Mouse (Mus musculus) kidney, postnatal 10 days (tissue): ENCODE measurements around the gene Wfikkn2.

Experiments used
- DNase-seq: peaks from one replicate; pipeline ENCODE4 v3.0.0; 2021; ENCODE audit warnings: mixed read lengths

Wfikkn2 gene

DNA sequence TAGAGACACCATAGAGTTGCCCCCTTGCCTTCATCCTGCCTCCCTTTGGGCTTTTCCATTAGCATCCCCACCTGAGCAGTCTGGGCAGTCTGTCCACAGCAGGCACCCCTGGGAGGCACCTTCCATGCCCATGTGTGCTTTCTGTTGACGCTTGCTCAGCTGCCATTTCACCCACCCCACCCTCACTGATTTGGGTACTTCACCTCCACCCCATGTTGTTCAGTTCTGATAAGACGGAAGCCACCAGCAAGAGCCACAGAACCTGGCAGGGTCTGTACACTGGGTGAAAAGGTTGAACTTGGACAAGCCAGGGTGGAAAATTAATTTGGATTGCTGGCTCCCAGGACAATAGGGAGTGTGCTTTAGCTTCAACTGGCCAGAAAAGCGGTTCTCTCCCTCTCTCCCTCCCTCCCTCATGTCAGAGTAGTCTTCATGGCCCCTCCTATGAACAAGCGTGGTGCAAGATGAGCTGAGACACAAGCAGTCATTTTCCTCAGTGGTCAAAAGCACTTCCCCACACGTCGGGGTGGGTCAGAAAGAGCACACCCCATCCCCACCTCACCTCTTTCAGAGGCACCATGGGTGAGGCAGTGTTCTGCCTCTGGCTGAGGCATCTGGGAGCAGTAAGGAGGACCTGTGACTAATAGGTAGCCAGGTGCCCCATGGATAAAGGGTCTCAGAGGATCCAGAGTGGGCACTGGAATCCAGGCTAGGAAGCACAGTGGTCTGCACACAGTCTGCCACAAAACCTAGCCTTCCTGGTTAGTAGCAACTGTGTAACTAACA, 16.0 kb upstream of the Wfikkn2 start:
- no peak for DNase-seq

- DNase-seq, result no peak
Measured at GRCm38 (mm10) chr11:94259814-94260213, 14.0 kb upstream of the Wfikkn2 start.

- peak; percentile 16 for DNase-seq
Measured at GRCm38 (mm10) chr11:94257987-94258386, 12.2 kb upstream of the Wfikkn2 start.

DNA sequence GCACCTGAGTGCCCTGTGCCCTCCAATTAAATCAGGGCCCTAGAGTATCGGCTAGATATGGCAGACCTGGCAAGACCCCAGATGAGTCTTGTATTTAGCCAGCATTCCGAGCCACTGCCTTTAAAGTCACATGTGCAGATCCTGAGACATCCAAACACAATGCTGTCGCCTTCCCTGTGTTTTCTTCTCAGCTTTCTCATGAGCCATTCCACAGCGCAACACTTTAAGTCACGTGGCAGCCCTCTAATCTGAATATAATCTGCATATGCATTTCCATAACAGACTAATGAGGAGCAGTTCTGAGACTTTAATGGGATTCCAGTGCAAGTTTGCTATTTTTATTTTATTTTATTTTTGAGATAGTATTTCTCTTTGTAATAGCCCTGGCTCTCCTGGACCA, 9.9 kb upstream of the Wfikkn2 start:
- DNase-seq, result no peak

DNA sequence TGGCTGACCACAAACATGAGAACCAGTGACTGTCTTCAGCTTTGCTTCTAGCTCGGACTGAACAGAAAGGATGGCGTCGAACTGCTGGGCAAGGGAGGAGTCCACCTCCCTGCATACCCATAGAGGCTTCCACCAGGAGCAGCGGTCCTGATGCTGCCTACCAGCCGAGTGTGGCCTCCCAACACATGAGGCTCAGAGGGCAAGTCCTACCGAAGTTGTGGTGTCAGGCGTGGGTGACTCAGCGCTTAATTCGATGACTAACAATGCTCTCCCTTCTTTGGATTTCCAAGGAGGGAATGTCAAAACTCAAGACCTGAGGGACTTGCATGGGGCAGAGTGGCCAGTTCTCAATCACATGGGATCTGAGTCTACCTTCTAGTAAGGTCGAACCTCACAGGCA, 7.9 kb upstream of the Wfikkn2 start:
- no peak for DNase-seq

- DNase-seq, result no peak
Measured at GRCm38 (mm10) chr11:94253156-94253555, 7.4 kb upstream of the Wfikkn2 start.

- no peak for DNase-seq
Measured at GRCm38 (mm10) chr11:94246789-94247061, 920 bp upstream of the Wfikkn2 start.

DNA sequence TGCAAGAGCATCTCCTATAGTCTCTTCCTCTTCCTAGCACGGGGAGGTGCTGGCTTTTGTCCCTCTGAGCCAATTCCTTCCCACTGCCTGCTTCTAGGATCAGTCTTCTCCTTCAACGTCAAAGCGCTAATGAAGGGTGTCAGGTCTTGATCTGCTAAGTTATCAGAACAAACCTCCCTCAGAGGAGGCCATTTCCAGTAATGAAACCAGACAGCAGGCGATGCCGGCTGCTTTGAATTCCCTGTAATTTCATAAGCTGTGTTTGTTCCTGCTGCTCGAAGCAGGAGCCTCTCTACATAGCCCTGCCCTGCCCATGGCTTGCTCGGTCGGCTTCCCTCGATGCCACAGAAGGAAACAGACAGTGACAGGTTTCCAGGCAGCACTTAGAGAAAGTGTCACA, 1.4 kb downstream of the Wfikkn2 start:
- DNase-seq, result no peak

DNA sequence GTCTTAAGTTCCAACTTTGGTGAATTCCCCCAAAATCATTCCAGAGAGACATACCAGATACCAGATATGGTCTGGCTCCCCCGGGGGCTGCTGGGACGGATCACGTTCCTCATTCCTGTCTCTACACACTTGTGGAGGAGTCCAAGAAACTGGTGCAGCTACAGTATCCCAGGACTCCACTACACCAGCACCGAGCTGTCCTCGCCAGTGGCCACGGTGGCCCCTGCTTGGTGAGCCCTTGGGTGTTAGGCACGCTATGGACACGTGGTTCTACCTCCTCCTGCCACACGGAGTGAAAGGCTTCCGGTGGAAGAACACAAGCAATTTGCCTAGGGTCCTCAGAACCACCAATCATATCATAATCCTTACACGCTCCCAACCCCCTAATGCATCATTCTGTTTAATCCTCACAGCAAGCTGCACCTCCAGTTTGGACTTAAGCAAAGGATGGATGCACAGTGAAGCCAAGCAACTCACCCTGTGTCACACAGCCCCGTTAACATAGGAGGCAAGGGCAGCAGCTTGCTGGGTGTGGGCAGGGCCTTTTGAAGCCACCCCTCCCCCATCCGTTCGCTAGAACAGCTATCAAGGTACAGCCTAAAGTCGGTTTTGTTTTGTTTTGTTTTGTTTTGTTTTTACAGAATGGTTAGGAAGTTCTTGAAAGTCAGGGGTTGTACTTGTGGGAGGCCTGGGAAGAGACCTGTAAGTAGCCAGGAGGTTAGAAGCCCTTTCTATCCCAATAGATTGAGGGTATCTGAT, 2.2 kb downstream of the Wfikkn2 start:
- peak; percentile 38 for DNase-seq

GRCm38 (mm10) chr11:94242760-94243421, 2.9 kb downstream of the Wfikkn2 start:
- peak; percentile 52 for DNase-seq

GRCm38 (mm10) chr11:94239706-94240105, 6.1 kb downstream of the Wfikkn2 start:
- DNase-seq, result no peak

GRCm38 (mm10) chr11:94238786-94239185, 7.0 kb downstream of the Wfikkn2 start:
- DNase-seq, result no peak

GRCm38 (mm10) chr11:94236074-94236473, 9.7 kb downstream of the Wfikkn2 start:
- DNase-seq, result peak; percentile 79

DNA sequence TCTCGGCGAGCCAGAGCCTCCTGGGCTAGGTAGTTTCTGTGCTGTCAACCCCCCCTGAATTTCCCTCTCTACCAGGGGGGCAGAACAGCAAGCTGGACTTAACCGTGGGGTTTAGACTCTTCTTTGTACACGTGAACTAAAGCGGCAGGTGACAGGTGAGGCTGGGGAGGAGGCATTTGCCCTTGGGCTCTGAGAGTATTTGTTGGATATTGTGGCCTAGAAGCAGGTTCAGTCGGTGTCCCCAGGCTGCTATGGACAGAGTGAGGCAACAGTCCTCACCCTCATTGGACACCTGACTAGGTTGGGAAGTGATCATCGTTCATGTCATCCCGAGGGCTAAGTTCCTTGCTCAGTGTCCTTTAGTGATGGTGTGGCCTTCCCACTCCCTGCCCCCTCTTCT, 10.9 kb downstream of the Wfikkn2 start:
- DNase-seq, result no peak

GRCm38 (mm10) chr11:94234380-94234779, 11.4 kb downstream of the Wfikkn2 start:
- no peak for DNase-seq

DNA sequence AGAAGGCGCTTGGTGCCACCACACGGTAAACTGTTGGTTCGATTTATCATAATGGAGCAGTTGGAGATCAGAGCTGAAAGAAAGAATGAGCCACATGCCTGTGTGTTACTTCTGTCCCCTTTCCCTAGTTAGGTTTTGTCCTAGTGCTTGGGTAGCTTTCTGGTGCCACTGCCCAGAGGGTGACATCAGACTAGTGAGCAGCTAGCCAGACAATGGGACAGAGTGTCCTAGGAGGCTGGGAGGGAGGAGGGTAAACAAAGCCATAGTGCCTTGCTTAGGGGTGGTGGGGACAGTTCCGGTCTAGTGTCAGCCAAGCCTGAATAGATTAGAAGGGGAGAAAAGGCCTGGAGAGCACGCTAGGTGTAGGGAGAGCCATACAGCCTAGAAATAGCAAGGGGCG, 12.4 kb downstream of the Wfikkn2 start:
- no peak for DNase-seq

DNA sequence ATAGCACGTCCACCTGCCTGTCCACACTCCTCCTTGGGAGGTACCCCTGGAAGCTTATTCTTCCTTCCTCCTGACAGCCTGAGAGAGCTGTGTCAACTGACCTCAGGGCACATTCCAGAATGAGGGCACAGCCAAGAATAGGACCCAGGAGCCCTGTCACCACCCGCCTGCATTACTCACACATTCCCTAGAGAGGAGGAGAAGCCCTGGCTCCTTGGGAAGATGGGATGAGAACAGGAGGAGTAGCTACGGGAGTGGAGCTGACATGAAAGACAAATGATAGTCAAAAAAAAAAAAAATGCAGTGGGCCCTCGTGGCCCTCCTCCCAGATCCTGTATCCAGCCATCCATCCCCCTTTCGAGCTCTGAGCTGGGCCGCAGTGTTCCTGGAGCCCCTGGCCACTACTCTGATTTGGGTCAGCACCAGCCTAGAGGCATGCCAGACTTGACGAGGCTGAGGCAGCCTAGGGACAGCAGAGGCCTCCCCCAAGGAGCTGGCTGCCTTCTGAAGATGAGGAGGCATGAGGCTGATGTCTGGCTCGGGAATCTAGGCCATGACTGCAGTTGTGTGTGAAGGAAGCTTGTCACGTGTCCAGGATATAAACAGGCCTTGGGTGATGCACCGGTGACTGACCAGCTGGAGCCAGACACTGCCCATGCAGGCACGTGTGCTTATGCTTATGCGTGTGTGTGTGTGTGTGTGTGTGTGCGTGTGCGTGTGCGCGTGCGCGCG, 13.8 kb downstream of the Wfikkn2 start:
- DNase-seq, result no peak

DNA sequence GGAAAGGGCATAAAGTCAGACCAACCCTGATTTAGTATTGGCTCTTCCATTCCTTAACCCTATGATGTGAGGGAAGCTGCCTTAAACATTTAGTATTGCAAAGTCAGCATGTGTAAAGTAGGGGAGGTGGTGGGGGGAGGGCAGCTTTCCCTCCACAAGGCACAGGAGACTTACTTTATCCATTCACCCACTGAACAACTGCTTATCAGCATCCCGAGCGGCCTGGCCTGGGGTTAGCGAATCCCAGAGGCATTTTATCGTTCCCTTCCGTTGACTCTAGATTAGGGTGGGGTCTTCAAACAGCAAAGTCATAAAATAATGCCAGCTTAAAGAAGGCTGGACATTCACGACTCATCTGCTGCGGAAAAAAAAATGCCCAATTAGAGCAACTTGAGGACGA, 15.6 kb downstream of the Wfikkn2 start:
- DNase-seq, result no peak

GRCm38 (mm10) chr11:94229207-94229960, 16.4 kb downstream of the Wfikkn2 start:
- DNase-seq, result no peak

GRCm38 (mm10) chr11:94228416-94228815, 17.4 kb downstream of the Wfikkn2 start:
- no peak for DNase-seq

DNA sequence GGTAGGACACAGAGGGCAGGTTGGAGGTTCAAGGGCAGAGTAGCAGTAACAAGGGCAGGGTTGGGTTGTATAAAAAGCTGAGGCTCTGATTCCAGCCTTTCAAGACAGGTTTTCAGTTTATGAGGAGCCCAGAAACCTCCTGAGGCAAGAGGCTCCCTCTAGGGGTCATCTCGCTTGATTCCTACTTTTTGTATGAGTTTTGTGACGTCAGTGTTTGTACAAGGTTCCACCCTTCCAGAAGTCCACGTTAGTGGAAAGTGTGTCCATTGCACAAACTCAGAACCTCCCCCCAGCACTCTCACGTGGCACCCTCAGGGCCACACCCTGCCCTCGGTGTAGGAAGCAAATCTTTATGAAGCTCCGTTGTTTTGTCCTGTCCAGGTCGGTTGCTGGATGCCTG, 19.8 kb downstream of the Wfikkn2 start:
- DNase-seq, result peak; percentile 73

- DNase-seq, result no peak
Measured at GRCm38 (mm10) chr11:94223531-94223930, 22.3 kb downstream of the Wfikkn2 start.

GRCm38 (mm10) chr11:94221257-94221656, 24.5 kb downstream of the Wfikkn2 start:
- DNase-seq, result no peak
